Mouse (Mus musculus) urinary bladder, postnatal 36 days (tissue): ENCODE data around the gene Fev.

Experiments used
- DNase-seq, 2 experiments: peaks; one replicate each; pipeline ENCODE4 v3.0.0; 2022; ENCODE audit warnings: low spot score in 2 of 2, mixed read lengths in 1 of 2

The Fev gene

DNA sequence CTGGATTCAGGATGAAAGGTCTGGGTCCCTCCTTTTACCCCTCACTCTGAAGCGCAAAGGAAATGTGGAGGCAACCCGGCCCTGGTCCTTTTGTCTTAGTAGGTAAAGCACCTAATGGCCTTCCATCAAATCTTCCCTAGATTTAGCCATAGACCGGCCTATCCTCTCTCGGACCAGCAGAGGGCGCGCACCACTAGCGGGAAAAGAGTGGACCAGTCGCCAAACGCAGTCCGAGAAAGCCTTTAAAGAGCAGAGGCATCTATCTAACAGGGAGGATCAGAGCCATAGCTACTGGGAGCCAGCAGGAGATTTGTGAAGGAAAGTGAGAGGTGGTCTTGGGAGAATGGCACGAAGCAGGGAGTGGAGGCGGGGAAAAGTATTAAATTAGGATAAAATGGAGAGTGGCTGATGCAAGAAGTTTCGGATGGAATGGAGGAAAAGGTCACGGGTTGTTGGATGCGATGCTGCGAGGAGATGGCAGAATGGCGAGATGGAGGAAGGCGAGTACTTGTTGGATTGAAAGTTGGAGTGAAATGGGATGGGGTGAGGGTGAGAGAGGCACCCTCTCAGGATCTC, 4.3 kb downstream of the Fev start:
- DNase-seq: peak; percentile 49 to 62

DNA sequence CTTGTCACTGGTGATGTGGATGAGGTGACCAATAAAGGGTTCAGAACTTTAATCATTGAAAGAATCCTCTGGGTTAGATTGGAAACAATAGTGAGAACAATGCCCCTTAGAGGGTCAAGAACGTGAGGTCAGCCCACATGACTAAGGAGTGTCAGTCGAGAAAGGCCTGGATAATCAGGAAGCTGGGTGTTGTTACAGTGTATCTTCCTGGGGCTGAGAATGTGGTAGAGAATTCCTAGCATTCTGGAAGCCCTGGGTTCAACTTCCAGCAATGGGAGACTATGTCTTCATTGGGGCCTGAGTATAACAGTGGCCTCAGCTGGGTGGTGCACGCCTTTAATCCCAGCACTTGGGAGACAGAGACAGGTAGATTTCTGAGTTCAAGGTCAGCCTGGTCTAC, 8.0 kb downstream of the Fev start:
- no peak for DNase-seq

GRCm38 (mm10) chr1:74872218-74872617, 13.0 kb downstream of the Fev start:
- DNase-seq: no peak

DNA sequence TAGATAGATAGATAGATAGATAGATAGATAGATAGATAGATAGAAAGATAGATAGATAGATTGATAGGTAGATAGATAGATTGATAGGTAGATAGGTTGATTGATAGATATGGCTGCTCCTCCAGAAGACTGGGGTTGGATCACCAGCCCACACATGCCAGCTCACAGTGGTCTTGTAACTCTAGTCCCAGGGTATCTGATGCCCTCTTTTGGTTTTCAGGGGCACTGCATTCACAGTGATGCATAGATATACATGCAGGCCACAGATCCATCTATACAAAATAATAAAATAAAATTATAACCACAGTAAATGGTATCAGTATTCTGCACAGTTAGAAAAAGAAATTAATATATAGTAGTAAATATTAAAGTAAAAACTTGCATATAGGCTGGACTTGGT, 23.4 kb downstream of the Fev start:
- no peak for DNase-seq

DNA sequence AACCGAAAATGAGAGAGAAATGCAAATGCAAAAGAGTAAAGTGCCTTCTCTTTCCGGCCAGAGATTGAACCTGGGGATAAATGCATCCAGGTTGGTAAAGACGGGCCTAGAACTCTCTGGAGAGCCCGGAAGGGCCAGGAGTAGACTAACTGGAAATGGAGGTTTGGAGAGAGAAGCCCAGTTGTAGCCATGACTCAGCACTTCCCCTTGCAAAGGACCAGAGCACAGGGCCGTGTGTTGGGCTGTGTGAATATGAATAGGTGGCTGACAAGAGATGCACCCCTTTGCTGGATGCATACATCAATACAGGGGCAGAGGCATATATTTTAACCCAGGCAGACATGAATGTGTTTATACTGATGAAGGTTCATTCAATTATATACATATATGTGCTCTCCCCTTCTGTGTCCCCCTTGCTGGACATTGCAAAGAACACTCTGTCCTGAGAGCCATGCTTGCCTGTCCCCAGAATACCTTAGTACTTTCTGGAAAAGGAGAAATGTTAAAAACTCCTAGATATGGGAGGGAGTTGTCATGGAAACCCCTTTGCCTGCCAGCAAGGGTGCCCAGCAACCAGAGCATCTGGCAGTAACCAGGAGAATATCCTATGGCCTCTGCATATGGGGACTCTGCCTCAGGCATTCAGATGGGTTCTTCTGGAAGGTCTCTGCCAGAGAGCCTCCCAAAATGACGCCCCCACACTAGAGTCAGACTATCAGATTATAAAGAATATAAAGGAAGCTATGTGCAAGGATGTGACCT, 25.8 kb downstream of the Fev start:
- DNase-seq: no peak

DNA sequence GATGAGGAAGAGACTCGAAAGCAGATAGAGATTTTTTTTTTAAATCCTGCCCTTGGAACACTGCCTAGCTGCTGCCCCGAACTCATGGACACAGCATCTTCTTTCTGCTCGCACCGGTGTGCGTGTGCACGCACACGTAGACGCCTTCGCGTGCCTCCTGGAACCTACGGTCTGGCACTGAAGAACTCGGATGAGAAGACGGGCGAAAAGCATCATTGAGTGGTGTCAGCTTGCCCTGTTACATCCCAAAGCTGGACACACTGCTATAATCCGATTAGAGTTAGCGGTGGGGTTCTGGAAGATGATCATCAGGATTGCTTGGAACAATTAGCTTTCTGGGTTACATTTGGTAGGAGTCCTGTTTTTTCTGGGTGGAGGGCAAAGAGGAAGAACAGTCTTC, 26.4 kb downstream of the Fev start:
- no peak for DNase-seq

DNA sequence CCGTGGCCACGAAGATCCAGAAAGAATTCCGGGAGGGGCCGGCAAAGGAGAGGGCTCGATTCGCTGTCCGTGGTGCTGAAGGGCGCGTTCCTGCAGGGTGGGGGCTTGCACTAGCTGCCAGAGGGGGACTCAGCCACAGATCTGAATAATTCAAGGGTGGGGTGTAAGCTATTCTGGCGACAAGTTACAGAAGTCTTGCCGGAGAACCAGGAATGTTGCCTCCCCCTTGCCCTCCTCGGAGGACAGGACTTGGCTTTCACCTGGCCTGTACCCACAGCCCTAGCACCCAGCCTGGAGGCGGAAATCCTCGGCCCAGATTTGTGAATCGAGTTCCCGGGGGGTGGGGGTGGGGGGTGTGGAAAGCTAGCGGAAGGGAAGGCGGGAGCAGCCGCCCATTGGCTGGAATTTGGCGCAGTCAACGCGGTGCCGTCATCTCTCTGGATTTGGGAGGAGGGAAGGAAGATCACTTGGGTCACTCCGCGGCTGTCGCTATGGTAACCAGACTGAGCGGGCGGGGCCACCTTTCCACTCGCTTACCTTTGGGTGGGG, 27.0 kb downstream of the Fev start:
- peak in 1 of 2 experiments; percentile 32 for DNase-seq

DNA sequence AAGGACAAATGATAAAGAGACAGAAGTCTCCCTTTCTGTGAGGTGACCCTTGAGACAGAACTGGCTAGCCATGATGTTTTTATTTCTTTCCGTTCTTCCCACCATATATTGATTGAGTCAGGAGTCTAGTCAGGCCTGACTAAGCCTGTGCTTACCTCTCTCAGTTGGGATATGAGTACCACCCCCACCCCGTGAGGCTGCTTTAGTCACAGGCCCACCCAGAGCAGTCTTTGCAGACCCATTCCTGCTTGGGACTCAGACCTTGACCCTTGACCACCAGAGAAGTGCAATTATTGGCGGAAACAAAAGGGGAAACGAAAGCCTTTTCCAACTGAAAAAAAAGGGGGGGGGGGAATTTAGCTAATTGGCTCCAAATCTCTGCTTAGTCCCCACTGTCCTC, 27.5 kb downstream of the Fev start:
- no peak for DNase-seq

DNA sequence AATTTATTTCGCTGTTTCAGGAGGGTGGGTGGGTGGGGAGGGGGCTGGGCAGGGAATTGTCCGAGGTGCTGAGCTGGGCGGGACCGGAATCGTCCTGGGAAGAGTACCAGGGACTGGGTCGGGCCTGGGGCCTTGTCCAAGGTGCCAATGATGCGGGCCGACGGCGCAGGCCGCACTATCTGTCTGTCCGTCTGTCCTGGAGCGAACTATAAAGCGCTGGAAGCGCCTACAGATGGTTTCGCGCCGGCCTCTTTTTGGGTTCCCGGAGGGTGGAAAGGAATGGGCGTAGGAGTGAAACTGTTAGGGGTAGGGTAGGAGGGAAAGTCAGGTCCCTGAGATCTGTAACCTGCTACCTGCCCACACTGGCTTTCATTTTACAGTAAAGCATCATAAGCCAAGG, 28.0 kb downstream of the Fev start:
- DNase-seq: no peak

DNA sequence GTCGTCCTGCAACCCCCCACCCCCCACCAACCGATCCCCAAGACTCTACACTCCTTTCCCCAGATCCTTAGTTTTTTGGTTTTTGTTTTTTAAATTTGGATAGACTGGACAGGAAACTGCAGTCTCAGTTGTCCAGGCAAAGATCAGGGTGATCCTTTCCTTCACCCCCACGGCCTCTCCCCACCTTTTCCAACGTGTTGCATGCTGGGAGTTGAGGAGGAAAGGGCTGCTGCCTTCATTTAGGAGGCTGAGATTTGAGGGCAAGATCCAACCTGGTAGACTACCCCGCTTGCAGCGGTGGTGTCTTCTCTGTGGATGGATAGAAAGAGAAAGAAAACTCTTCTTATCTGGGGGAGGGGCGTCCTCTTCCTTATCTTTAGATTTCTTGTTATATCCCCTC, 28.4 kb downstream of the Fev start:
- DNase-seq: no peak

DNA sequence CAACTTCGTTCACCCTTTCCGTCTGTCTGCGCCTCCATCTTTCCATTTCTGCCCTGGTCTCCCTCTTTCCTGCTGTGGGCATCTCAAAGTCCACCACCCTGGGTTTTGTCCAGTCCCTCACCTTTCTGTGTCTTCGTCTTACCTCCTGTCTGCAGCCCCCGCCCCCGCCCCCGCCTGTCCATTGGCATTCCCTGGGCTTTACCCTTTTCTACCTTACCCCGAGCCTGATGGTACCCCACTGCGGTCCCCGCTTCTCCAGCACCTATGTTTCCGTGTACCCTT, 28.8 kb downstream of the Fev start:
- DNase-seq: no peak

DNA sequence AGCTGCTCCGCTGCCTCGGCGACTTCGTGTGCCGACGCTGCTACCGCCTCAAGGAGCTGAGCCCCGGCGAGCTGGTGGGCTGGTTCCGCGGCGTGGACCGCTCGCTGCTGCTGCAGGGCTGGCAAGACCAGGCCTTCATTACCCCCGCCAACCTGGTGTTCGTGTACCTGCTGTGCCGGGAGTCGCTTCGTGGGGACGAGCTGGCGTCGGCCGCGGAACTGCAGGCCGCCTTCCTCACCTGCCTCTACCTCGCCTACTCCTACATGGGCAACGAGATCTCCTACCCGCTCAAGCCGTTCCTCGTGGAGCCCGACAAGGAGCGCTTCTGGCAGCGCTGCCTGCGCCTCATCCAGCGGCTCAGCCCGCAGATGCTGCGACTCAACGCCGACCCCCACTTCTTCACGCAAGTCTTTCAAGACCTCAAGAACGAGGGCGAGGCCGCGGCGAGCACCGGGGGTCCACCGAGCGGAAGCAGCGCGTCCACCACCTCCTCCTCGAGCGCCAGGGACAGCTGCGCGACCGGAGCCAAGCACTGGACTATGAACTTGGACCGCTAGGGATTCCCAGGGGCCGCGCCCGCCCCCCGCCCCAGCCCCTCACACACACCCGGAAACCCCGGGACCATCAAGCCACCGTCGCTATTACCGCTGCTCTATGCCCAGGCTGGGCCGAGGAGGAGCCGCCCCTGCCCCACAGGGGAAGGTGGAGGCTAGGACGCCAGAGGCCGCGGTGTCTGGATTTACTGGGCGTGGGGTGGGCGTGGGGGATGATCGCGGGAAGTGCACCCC, 29.4 kb downstream of the Fev start:
- DNase-seq: no peak

DNA sequence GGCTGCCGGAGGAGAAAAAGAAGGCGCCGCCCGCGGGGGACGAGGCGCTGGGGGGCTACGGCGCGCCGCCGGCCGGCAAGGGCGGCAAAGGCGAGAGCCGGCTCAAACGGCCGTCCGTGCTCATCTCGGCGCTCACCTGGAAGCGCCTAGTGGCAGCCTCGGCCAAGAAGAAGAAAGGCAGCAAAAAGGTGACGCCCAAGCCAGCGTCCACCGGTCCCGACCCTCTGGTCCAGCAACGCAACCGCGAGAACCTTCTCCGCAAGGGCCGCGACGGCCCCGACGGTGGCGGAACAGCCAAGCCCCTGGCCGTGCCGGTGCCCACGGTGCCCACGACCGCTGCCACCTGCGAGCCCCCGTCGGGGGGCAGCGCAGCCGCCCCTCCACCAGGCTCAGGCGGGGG, 30.1 kb downstream of the Fev start:
- DNase-seq: no peak

DNA sequence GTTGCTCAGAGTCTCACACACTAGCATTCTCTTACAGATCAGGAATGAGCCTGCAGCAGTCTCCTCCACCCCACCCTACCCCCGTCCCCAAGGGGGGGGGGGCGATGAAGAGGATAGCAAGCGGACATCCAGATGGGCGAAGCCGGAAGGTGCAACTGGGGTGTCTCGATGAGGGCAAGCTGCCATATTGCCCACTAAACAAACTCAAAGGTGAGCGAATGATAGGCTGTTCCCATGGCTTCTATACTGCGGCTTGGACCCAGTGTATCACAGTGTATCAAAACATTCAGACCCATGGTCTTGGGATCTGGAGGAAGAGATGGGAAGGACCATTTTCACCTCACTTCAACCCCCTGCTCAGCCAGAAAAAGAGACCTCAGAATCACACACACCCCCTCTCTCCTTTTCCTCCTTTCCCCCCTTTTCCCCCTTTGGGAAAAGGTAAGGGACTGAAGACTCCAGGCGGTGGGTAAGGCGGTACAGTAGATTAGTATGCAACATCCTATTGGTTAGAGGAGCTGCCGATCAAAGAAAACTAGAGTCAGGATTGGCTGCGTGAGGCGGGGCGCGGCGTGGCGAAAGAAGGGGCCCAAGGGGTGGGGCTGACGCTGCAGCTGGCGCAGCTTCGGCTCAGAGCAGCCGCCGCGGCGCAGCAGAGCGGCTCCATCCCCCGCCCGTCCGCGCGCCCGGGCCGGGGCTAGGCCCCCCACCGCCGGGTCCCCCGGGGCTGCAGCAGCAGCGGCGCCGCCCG, 30.7 kb downstream of the Fev start, which contains the start of gene Cdk5r2:
Gene Cdk5r2, plus strand, starts transcription at position 629 of the 751 bp plus-strand sequence.
- DNase-seq: peak; percentile 53 to 80

DNA sequence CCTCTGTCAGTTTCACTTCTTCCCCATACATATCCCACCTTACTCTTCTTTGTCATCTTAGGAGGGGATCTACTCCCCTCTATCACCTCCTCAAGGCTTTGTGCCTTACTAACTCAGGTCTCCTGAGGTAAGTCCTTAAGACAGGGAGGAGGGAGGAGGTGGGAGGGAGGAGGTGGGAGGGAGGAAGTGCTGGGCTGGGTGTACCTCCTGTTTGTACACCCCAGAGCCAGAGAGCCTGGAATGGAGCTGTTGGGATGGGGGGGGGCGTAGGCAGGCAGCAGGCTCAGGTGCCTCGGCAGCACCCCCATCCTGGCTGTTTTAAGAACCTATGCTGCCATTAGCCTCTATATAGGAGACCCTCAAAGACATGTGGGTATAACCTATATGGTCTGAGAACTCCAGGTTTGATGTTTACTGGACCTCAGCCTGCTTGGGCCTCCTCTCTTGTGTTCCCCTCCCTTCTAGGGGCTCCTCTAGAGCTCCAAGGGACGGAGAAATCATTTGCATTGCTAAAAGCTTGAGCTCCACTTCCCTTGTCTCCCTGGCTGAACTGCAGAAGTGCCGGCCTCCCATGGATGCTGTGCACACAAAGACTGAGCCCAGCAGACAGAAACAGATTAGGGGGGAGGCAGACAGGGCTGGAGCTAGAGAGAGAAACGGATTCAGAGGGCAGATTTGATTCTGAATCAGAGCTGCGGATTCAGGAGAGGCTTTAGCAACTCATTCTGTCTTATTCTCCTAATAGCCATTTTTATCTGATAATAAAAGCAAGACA, 34.0 kb downstream of the Fev start:
- DNase-seq: no peak

DNA sequence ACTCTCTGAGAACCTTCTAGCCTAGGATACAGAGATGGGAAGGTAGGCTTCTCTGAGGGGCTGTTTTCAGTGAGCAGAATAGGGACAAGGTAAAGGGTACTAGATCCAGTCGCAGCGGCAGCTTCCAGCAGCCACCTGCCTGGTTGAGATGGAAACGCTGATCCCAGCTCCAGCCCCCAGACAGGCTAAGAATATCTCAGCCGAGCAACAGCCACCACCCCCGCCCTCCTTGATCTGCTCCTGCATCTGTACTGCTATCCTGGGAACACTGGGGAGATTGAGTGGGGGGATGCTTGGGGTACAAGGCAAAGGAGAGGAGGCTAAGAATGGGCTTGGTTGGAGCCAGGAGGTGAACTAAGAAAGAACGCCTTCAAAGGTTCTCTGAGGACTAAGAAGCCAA, 35.0 kb downstream of the Fev start:
- DNase-seq: no peak

- no peak for DNase-seq
These were observed 36.3 kb downstream of the Fev start for GRCm38 (mm10) chr1:74848946-74849345.

GRCm38 (mm10) chr1:74846341-74846740, 38.9 kb downstream of the Fev start:
- no peak for DNase-seq

DNA sequence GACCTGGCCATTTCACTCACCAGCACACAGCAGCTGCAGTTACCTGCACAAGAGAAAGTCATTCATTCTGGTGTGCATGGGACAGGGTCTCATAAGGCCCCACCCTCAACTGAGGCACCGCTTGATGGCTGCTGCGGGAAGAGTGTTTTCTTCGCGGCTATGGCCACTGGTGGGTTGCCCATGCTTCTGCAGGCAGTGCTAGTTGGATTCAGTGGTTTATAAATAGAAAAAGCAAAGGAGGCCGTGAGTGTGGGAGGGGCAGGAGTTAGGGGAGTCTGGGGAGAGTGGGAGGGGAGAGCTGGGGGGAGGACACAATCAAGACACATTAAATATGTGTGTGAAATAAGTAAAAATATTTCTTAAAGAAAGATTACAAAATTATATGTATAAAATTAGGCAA, 42.1 kb downstream of the Fev start:
- DNase-seq: no peak

- DNase-seq: no peak
These were observed 52.0 kb downstream of the Fev start for GRCm38 (mm10) chr1:74833255-74833654.
